Mouse (Mus musculus): Measurements from ENCODE around the gene Abcc4.

DNA sequence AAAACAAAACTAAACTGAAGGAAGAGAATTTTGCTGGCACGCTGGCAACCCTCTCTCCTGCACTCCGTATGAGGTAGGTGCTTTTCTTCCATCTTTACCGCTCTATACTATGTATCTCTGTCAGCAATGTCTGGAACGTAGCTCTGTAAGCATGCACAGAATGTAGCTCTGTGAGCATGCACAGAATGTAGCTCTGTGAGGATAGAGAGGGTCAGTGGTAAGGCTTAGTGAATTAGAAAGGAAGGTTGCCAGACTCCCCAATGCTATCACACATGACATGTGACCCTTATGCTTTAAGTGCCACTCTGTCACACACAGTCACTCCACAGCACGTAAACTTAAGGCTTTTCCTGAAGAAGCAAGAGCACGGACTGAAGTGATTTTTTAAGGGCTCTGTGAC lies 161.5 kb downstream of the Abcc4 start:
- no peak for TF ChIP-seq POLR2A (IDR thresholded peaks at IDR 0.05; ENCODE audit: control insufficient read depth, low read depth, low read length)
- no peak for TF ChIP-seq CTCF (IDR thresholded peaks at IDR 0.05; ENCODE audit: control insufficient read depth, insufficient read depth, insufficient replicate concordance, low read depth, low read length)

Data from testis, adult 2 months (tissue).